Mouse (Mus musculus): ENCODE data around the gene Lrp4. TPM values are rescaled to one million over a fixed set of nuclear protein-coding genes. Genes with fewer than 3 reads are reported as not detected.

Gene Lrp4
- polyA plus RNA-seq, 1 experiment = 0.44 TPM

DNA sequence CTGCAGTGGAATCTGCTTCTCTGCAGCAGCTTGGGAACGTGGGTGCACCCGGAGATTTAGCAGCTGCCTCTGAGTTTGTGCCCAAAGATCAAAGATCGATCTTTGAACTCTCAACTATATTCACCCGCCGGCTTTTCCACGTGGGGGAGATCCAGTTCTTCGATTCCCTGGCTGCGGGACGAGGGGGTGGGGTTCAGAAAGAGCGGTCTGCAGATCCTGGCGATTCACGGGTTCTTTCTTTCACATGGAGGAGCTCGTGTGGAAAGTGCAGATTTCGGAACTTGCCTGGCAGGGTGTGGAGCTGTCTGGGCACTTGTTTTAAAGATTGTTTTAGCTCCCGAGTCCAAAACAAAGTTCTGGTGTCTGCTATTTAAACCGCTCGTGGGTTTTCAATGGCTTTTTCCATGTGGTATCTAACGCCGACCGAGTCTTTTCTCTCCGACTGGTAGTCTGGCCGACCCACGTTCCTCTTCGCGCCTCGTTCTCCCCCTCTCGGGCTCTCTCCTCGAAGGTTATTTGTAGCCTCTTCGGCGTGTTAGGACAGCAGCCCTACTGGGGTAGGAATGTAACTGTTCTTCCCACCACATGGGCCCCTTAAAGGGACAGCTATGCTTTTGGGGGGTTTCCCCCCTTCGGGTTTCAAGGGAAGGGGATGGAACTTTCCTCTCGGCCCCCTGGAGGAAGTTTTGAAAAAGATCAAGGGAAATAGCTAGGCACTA is 1.5 kb downstream of the Lrp4 start:
- no peaks in the 10 kb centered on the region for H3K36me3 ChIP-seq (ENCODE audit: control insufficient read depth, insufficient read depth, low read length)
- H3K27ac ChIP-seq (ENCODE audit: control insufficient read depth, insufficient read depth, low read depth, low read length) = no peak overlapping the region
- H3K27me3 ChIP-seq (ENCODE audit: control insufficient read depth, insufficient read depth, low read length) = no peaks in the 10 kb centered on the region
- TF ChIP-seq CTCF (IDR thresholded peaks at IDR 0.05; ENCODE audit: control insufficient read depth, insufficient read depth, insufficient replicate concordance, low read depth, low read length) (no peak), POLR2A (IDR thresholded peaks at IDR 0.05; ENCODE audit: control insufficient read depth, low read depth, low read length) (no peak)
- peak overlapping the region; percentile 80 for H3K4me3 ChIP-seq (ENCODE audit: control insufficient read depth, low read depth, low read length)
- peaks cover 17% of the 10 kb centered on the region for H3K4me1 ChIP-seq (ENCODE audit: control insufficient read depth, insufficient read depth, low read length)

DNA sequence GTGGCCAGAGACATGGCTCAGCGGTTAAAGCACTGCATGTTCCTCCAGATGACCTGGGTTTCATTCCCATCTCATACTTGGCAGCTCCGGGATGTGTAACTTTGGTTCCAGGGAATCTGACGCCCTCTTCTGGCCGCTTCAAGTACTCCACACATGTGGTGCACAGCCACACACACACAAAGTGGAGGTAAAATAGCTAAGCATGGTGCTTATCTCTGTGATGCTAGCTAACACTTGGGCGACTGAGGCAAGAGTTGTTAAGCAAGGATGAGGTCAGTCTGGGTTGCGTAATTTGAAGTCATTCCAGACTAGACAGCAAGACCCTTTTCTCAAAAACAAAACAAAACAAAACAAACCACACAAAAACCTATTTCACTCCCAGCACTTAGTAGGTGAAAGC is 2.8 kb downstream of the Lrp4 start:
- Histone ChIP-seq H3K27ac (ENCODE audit: control insufficient read depth, insufficient read depth, low read depth, low read length) (no peak overlapping the region), H3K4me1 (ENCODE audit: control insufficient read depth, insufficient read depth, low read length) (peaks cover 17% of the 10 kb centered on the region), H3K4me3 (ENCODE audit: control insufficient read depth, low read depth, low read length) (no peak overlapping the region), H3K36me3 (ENCODE audit: control insufficient read depth, insufficient read depth, low read length) (no peaks in the 10 kb centered on the region), H3K27me3 (ENCODE audit: control insufficient read depth, insufficient read depth, low read length) (no peaks in the 10 kb centered on the region)
- TF ChIP-seq POLR2A (IDR thresholded peaks at IDR 0.05; ENCODE audit: control insufficient read depth, low read depth, low read length) = no peak
- peak; percentile 44; the same call in 1 of the 2 replicates for TF ChIP-seq CTCF (IDR thresholded peaks at IDR 0.05; ENCODE audit: control insufficient read depth, insufficient read depth, insufficient replicate concordance, low read depth, low read length)

- H3K36me3 ChIP-seq (ENCODE audit: control insufficient read depth, insufficient read depth, low read length) = no peaks in the 10 kb centered on the region
- no peak overlapping the region for H3K27ac ChIP-seq (ENCODE audit: control insufficient read depth, insufficient read depth, low read depth, low read length)
- TF ChIP-seq CTCF (IDR thresholded peaks at IDR 0.05; ENCODE audit: control insufficient read depth, insufficient read depth, insufficient replicate concordance, low read depth, low read length) (no peak), POLR2A (IDR thresholded peaks at IDR 0.05; ENCODE audit: control insufficient read depth, low read depth, low read length) (no peak)
- H3K4me3 ChIP-seq (ENCODE audit: control insufficient read depth, low read depth, low read length) = no peak overlapping the region
- no peaks in the 10 kb centered on the region for H3K27me3 ChIP-seq (ENCODE audit: control insufficient read depth, insufficient read depth, low read length)
- peaks cover 17% of the 10 kb centered on the region for H3K4me1 ChIP-seq (ENCODE audit: control insufficient read depth, insufficient read depth, low read length)
Observed at GRCm38 (mm10) chr2:91460771-91461170, 3.5 kb downstream of the Lrp4 start.

- Histone ChIP-seq H3K4me3 (ENCODE audit: control insufficient read depth, low read depth, low read length) (no peak overlapping the region), H3K27ac (ENCODE audit: control insufficient read depth, insufficient read depth, low read depth, low read length) (no peak overlapping the region), H3K27me3 (ENCODE audit: control insufficient read depth, insufficient read depth, low read length) (no peaks in the 10 kb centered on the region), H3K36me3 (ENCODE audit: control insufficient read depth, insufficient read depth, low read length) (no peaks in the 10 kb centered on the region), H3K4me1 (ENCODE audit: control insufficient read depth, insufficient read depth, low read length) (peaks cover 17% of the 10 kb centered on the region)
- TF ChIP-seq POLR2A (IDR thresholded peaks at IDR 0.05; ENCODE audit: control insufficient read depth, low read depth, low read length) (no peak), CTCF (IDR thresholded peaks at IDR 0.05; ENCODE audit: control insufficient read depth, insufficient read depth, insufficient replicate concordance, low read depth, low read length) (no peak)
Observed at GRCm38 (mm10) chr2:91461341-91461740, 4.0 kb downstream of the Lrp4 start.

- Histone ChIP-seq H3K4me3 (ENCODE audit: control insufficient read depth, low read depth, low read length) (no peak overlapping the region), H3K36me3 (ENCODE audit: control insufficient read depth, insufficient read depth, low read length) (no peaks in the 10 kb centered on the region), H3K27me3 (ENCODE audit: control insufficient read depth, insufficient read depth, low read length) (no peaks in the 10 kb centered on the region), H3K27ac (ENCODE audit: control insufficient read depth, insufficient read depth, low read depth, low read length) (no peak overlapping the region), H3K4me1 (ENCODE audit: control insufficient read depth, insufficient read depth, low read length) (peaks cover 17% of the 10 kb centered on the region)
- no peak for TF ChIP-seq POLR2A (IDR thresholded peaks at IDR 0.05; ENCODE audit: control insufficient read depth, low read depth, low read length)
- no peak for TF ChIP-seq CTCF (IDR thresholded peaks at IDR 0.05; ENCODE audit: control insufficient read depth, insufficient read depth, insufficient replicate concordance, low read depth, low read length)
Observed at GRCm38 (mm10) chr2:91462196-91462595, 4.9 kb downstream of the Lrp4 start.

GRCm38 (mm10) chr2:91462681-91463080 is 5.4 kb downstream of the Lrp4 start:
- peaks cover 17% of the 10 kb centered on the region for H3K4me1 ChIP-seq (ENCODE audit: control insufficient read depth, insufficient read depth, low read length)
- no peaks in the 10 kb centered on the region for H3K36me3 ChIP-seq (ENCODE audit: control insufficient read depth, insufficient read depth, low read length)
- TF ChIP-seq CTCF (IDR thresholded peaks at IDR 0.05; ENCODE audit: control insufficient read depth, insufficient read depth, insufficient replicate concordance, low read depth, low read length) = no peak
- TF ChIP-seq POLR2A (IDR thresholded peaks at IDR 0.05; ENCODE audit: control insufficient read depth, low read depth, low read length) = no peak
- no peak overlapping the region for H3K4me3 ChIP-seq (ENCODE audit: control insufficient read depth, low read depth, low read length)
- H3K27ac ChIP-seq (ENCODE audit: control insufficient read depth, insufficient read depth, low read depth, low read length) = no peak overlapping the region
- H3K27me3 ChIP-seq (ENCODE audit: control insufficient read depth, insufficient read depth, low read length) = no peaks in the 10 kb centered on the region

GRCm38 (mm10) chr2:91465934-91466333 is 8.6 kb downstream of the Lrp4 start:
- H3K4me1 ChIP-seq (ENCODE audit: control insufficient read depth, insufficient read depth, low read length) = peaks cover 8% of the 10 kb centered on the region
- TF ChIP-seq POLR2A (IDR thresholded peaks at IDR 0.05; ENCODE audit: control insufficient read depth, low read depth, low read length) (no peak), CTCF (IDR thresholded peaks at IDR 0.05; ENCODE audit: control insufficient read depth, insufficient read depth, insufficient replicate concordance, low read depth, low read length) (no peak)
- H3K4me3 ChIP-seq (ENCODE audit: control insufficient read depth, low read depth, low read length) = no peak overlapping the region

More at GRCm38 (mm10) chr2:91465934-91466333, 8.6 kb downstream of the Lrp4 start:
- Histone ChIP-seq H3K36me3 (ENCODE audit: control insufficient read depth, insufficient read depth, low read length) (no peaks in the 10 kb centered on the region), H3K27ac (ENCODE audit: control insufficient read depth, insufficient read depth, low read depth, low read length) (no peak overlapping the region), H3K27me3 (ENCODE audit: control insufficient read depth, insufficient read depth, low read length) (no peaks in the 10 kb centered on the region)
